Mouse (Mus musculus): ENCODE measurements around the gene Klrg1.
A peak's percentile ranks its signal among the peaks of the same experiment; 100 is the strongest.

Klrg1 gene

DNA sequence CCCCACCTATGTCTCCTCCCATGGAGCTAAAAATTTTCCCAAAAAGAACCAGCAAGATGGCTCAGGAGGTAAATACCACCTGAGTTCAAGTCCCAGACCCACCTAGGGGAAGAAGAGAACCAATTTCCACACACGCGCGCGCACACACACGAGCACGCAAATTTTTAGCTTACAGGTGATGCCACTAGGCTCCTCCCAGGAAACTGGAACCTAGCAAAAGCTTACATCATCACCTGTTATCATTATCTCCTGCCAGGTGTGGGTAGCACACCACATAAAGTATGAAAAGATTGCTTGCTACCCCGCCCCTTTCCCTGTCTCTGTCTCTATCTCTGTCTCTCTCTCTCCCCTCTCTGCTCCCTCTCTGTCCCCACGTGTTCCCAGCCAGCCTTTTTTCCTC is 10.4 kb upstream of the Klrg1 start:
- DNase-seq (ENCODE audit: low read depth, low spot score) = peak; percentile 61

DNA sequence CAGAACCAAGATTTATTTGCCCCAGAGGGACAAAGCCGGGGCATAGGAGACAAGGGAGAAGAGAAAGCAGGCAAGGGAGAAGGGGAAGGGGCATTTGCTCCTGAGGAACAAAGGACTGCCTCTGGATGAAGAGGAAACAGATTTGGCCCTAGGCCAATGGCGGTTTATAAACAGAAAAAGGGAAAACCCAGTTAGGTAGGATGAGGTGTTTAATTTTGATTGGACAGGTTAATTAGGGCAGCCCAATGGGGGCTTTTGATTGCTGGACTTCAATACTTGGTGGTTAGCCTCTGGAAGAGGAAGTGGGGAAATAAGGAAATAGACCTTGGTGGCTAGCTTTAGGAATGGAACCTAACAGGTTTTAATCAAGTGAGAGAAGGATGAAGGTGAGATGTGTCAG is 9.5 kb upstream of the Klrg1 start:
- peak; percentile 69 for DNase-seq (ENCODE audit: low read depth, low spot score)

DNA sequence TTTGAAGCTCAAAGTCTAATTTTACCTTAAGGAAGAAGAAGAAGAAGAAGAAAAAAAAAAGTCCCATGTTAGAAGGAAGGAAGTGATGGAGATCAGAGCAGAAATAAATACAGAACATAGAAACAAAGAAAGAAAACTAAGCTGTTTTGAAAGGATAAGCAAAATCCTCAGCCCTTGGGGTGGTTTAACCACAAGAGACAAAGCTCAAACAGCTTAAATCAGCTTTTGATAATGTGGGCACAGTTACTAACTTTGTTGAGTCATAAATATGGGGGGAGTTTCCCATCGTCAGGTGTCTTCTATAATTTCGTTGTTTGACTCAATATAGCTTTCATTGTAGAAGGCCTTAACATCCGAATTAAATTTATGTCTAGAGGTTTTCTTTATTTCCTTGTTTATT is 9.1 kb upstream of the Klrg1 start:
- DNase-seq (ENCODE audit: low read depth, low spot score) = peak; percentile 85

DNA sequence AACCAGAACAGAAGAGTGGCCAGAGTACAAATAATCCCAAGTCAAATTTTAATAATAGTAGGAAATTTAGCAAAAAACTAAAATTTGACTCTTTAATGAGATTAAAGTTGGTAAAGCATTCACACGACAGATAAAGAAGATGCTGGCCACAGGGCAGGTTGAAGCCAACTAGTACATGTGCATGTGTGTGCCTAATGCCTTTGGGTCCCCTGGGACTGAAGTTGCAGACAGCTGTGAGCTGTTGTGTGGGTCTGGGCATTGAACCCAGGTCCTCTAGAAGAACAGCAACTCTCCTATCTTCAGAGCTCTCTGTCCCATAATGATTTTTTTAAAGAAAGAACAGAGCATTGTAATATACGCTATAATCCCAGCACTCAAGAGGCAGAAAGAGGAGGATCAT is 8.6 kb upstream of the Klrg1 start:
- DNase-seq (ENCODE audit: low read depth, low spot score) = no peak

DNA sequence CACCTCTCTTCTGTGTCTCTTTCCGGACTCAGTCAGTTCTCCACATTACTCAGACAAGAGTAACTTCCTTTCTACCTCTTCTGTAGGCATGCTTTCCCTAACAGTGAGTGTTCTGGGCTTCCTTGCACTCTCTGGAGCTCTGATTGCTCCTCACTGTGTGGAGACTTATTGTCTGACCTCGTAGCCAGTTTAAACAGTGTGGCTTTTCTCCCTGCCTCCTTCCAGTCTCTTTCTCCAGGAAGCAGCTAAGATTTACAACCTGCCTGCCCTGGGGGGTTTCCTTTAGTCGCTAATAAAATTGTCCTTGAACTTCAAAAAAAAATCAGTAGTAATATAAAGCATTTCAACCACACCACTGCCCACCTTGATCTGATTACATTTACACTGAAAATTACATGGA is 7.6 kb upstream of the Klrg1 start:
- DNase-seq (ENCODE audit: low read depth, low spot score) = no peak

DNA sequence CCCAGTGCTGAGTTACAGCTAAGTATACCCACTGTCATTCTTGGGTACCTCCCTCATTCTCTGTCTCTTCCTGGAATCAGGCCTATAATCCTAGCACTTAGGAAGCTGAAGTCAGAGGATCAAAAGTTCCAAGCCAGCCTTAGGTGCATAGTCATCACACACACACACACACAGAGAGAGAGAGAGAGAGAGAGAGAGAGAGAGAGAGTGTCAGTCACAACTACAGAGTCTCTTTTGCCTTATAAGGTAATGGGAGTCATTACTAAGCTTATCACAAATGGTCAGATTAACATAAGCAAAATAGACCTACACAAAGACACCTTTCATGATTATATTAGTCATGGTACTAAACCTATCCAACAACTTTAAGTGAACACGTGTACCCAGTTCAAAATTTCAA is 6.6 kb upstream of the Klrg1 start:
- DNase-seq (ENCODE audit: low read depth, low spot score) = no peak

DNA sequence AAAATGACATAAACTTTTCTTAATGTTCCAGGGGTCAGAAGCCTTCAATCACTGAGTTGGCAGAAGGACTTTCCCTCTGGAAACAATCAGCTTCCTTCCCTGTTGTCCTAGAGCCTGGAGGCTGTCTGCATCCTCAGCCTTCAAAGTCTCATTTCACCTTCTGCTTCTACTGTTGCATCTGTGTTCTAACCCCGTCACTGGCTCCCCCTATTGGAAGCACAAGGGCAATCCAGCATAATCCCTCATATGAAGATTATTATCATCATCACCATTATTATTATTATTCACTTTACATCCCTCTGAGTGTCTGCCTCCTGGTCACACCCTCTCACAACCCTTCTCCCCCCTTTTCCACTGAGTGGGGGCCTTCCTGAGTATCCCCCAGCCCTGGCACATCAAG is 5.6 kb upstream of the Klrg1 start:
- DNase-seq (ENCODE audit: low read depth, low spot score) = no peak

DNA sequence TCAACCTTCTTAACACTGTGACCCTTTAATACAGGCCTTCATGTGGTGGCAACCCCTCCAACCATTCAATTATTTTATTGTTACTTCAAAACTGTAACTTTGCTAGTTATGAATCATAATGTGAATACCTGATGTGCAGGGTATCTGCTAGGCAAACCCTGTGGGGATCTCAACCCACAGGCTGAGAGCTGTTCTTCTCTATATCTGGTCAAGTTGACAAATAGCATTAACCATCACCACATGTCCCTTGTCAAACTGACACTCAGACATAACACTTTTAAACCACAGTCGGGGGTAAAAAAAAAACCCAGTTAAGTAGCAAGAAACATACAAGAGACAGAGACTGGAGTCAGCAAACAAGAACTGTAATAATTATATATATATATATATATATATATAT is 2.1 kb upstream of the Klrg1 start:
- DNase-seq (ENCODE audit: low read depth, low spot score) = no peak

DNA sequence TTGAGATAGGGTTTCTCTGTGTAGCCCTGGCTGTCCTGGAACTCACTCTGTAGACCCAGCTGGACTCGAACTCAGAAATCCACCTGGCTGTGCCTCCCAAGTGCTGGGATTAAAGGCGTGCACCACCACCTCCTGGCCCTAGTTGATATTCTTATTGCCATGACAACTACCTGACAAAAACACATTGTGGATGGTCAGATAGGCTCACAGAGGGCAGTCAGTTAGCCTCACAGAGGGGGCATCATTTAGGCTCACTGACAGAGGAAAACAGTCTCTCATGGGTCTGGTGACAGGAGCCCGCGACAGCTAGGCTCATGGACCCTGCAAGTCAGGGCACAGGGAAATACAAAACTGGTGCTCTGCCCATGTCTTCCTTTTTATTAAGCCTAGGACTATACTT is 1.6 kb upstream of the Klrg1 start:
- no peak for DNase-seq (ENCODE audit: low read depth, low spot score)

DNA sequence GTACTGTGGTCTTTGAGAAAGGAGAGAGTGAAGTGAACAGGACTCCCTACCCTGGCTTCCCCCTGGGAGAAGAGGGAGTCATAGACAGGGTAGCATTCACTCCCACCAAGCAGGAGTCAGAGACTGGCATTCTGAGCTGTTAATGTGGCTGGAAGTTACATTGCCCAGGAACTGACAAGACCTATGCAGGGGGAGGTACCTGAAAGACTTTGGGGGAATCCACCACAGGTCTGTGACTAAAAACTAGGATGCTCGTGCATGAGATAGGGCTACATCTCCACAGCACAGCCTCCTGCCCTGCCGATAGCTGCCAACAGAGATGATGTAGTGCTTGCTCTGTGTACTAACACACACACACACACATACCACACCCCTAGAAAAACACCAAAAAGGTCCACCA is 747 bp upstream of the Klrg1 start:
- DNase-seq (ENCODE audit: low read depth, low spot score) = no peak

DNA sequence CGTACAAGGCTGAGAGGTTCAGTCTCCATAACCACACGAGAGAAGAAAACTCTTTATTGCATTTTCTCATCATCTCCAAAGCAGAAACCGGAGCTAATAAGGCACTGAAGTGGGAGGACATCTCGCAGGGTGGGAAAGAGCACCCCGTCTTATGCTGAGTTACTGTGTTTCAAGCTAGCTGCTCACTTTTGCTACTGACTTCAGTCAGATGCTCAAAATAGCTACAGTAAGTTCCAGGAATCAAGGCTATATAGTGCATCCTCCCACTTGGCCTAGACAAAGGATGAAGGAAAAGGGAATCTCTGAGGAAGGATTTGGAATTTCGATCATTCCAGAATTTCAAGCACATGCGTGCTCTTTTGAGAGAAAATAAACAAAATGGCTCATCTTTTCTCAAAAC is 6.1 kb downstream of the Klrg1 start:
- no peak for DNase-seq (ENCODE audit: low read depth, low spot score)

DNA sequence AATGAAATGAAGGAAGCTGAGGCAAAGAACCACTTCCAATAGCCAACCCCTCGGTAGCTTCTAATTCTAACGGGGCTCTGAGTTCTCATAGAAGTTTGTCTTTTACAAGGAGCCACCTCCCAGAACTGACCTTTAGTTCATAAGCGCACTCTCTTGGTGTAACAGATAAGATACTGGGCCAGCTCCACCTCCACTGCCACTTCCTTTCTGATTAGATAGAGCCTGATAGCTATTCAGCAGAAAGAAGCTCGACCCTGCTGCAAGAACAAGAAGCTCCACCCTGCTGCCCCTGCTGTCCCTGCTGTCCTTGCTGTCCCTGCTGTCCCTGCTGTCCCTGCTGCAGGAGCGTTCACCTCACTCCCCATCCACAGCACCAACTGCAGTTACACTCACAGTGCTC is 8.1 kb downstream of the Klrg1 start:
- DNase-seq (ENCODE audit: low read depth, low spot score) = no peak

DNA sequence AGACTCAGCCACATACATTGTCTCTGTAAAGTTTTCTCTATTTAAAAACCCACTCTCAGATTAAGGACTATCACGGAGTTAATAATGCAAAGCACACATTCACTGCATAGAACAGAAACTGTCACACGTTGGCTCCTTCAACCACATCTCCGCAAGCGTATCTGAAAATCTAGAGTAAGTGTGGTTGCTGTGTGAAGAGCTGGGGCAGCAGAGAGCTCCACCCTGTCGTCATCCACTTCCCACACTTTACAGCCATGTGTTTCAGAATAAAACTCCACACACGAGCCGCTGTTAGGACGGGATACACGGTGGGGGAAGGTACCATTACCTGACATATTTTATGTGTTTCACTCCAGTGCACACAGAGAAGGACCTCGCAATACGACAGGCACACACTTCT is 12.5 kb downstream of the Klrg1 start:
- peak; percentile 67 for DNase-seq (ENCODE audit: low read depth, low spot score)

DNA sequence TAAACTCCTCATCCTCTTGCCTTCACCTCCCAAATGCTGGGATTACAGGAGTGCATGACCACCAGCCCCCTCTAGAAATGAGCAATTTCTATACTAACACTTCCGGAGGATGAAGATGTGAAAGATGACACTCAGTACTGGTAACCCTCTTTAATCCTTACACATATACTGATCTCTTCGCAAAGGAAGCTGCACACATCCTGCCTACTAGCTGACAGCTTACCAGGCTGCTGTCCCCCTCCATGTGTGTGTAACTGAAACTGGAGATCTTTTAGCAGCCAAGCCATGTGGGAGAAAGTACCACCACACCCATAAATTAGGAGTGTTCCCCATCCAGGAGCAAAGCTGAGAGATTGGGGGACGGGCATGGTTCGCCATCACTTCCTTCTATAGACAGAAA is 13.5 kb downstream of the Klrg1 start:
- peak; percentile 46 for DNase-seq (ENCODE audit: low read depth, low spot score)

DNA sequence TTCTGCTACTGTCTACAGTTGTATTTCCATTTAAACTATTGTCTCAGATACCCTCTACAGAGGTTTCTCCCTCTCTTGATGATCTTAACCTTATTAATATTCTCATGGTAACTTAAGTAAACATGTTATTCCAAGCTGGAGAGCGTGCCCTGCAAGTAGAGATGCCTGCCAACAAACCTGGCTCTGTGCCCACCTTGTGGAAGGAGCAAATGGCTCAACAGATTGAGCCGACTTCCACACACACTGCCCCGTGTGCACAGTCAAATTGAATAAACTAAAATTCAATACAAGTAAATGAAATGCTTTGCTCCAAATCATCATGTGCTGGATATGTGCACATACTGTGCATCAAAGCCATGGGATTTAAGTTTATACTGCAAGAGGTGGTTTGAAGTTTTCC is 14.1 kb downstream of the Klrg1 start:
- DNase-seq (ENCODE audit: low read depth, low spot score) = no peak

DNA sequence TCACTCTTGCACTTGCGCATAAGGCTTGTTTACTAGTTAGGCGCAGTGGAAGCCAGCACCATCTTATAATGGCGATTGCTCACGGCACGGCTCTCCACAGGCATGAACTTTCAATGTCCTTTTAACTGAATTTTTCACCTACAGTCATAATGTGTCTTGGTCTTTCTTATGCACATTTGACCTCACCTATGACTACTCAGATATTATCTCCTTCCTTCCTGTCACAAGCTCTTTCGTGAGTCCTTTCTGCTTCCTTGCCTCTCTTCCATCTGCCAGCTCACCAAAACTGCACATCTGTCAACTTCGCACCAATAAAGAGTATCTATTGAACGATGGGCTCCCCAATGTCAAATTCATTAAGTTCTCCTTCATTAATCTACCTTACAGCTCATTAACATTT is 20.1 kb downstream of the Klrg1 start:
- DNase-seq (ENCODE audit: low read depth, low spot score) = peak; percentile 40

DNA sequence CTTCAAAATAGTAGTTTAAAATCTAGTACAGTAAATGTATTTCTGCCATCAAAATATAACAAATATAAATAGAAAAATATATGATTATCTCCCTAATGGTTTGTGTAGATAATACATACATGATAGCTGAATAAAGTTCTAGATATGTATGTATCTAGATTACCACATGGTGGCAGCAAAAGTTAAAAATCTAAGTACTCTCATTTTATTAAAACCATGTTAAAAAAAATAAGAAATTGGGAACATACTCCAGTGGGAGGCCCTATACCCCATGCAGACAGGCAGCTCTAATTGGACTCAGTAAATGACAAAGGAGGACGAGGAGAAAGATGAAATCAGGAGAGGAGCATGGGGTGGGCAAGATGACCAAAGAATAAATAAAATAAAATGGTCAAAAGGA is 30.5 kb downstream of the Klrg1 start:
- no peak for DNase-seq (ENCODE audit: low read depth, low spot score)

DNA sequence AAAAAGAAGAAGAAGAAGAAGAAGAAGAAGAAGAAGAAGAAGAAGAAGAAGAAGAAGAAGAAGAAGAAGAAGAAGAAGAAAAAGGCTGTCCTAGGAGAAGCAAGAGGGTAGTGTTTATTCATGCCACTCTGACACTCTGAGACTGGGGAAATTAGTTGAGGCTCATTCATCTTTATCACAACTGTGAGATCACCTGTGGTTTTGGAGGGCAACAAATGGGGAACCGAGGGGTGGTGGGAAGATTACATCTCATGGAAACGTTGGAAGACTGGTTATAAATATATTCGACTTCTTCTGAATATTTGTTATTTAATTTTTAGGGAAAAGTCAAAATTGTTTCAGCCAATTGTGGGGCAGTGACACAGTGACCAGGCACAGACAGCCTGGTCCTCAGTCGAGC is 32.6 kb downstream of the Klrg1 start:
- no peak for DNase-seq (ENCODE audit: low read depth, low spot score)
